Mouse (Mus musculus) neural tube, embryonic 11.5 days (tissue): Measurements from ENCODE around the gene Ogfr. TPM values are rescaled to one million over a fixed set of nuclear protein-coding genes. Genes with fewer than 3 reads are reported as not detected.

Source experiments
- ATAC-seq: fragments of 200-750 bp; cut with Nextera tagmentation; 2 replicates; pipeline ENCODE4 v1.8.0; 2017; ENCODE audit warnings: moderate number of reproducible peaks, mild to moderate bottlenecking, moderate TSS enrichment, moderate library complexity; ENCODE audit not compliant: insufficient read depth, low FRiP score, low TSS enrichment
- DNase-seq: peaks from one replicate; pipeline ENCODE4 v3.0.0-alpha.2; 2015; ENCODE audit warnings: low spot score
- H3K27ac ChIP-seq: fragments of 300-500 bp; sonication (generic); 2 replicates; pipeline ENCODE4 v1.5.1; 2014; ENCODE audit warnings: low read depth, mild to moderate bottlenecking, low read length
- H3K27me3 ChIP-seq: fragments of 300-500 bp; sonication (generic); 2 replicates; pipeline ENCODE4 v1.6.1; 2014; ENCODE audit warnings: mild to moderate bottlenecking, low read length, mixed read lengths; ENCODE audit not compliant: control insufficient read depth, insufficient read depth
- H3K36me3 ChIP-seq: fragments of 300-500 bp; sonication (generic); 2 replicates; pipeline ENCODE4 v1.6.1; 2014; ENCODE audit warnings: mild to moderate bottlenecking, low read length, moderate library complexity, mixed read lengths; ENCODE audit not compliant: control insufficient read depth, insufficient read depth
- H3K4me1 ChIP-seq: fragments of 300-500 bp; sonication (generic); 2 replicates; pipeline ENCODE4 v1.6.1; 2014; ENCODE audit warnings: low read length, mixed read lengths; ENCODE audit not compliant: control insufficient read depth, insufficient read depth
- H3K4me2 ChIP-seq: fragments of 300-500 bp; sonication (generic); 2 replicates; pipeline ENCODE4 v1.6.1; 2014; ENCODE audit warnings: low read depth, mild to moderate bottlenecking, moderate library complexity
- H3K4me3 ChIP-seq: fragments of 300-500 bp; sonication (generic); 2 replicates; pipeline ENCODE4 v1.5.1; 2014; ENCODE audit warnings: low read depth, low read length
- H3K9ac ChIP-seq: fragments of 300-500 bp; sonication (generic); 2 replicates; pipeline ENCODE4 v1.6.1; 2014; ENCODE audit warnings: mild to moderate bottlenecking, low read length
- H3K9me3 ChIP-seq: fragments of 300-500 bp; sonication (generic); 2 replicates; pipeline ENCODE4 v1.6.1; 2016; ENCODE audit warnings: low read length; ENCODE audit not compliant: control insufficient read depth
- WGBS: fragments of 180-500 bp; shearing (Covaris S2); extraction: QIAGEN DNeasy Blood & Tissue Kit; methylation state at CpG from one replicate; pipeline ENCODE4 v1.1.7; 2014; 5-methylcytosine and 5-hydroxymethylcytosine counted together
- polyA plus RNA-seq: library from polyadenylated mRNA; unstranded; fragments of >200 nt; fragmentation: Nextera tagmentation; extraction: Ambion mirVana; gene quantifications from 2 replicates; pipeline ENCODE4 v1.2.1, GENCODE M21; 2014

Gene Ogfr
- polyA plus RNA-seq, 1 experiment from 2014 or later, result 106 TPM

DNA sequence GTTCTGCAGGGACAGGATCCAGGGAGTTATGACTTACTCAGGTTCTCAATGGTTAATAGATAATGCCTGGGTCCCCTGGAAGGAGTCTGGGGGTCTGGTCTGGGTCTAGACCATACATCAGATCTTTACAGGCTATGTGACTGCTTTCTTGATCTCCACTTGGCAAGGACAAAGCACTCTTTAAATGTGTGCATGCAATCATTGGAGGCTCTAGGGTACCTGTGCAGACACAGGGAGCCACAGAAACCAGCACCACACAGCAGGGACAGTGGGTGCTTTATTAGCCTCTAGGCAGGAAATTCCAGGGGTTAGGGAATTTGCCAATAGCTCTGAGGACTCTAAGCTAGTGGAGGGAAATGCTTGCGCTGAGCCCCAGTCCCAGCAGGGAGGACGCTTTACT is 22.8 kb downstream of the Ogfr start:
- Histone ChIP-seq H3K4me1 (no peaks in the 10 kb centered on the region), H3K36me3 (no peaks in the 10 kb centered on the region), H3K4me3 (no peak overlapping the region), H3K9me3 (no peaks in the 10 kb centered on the region), H3K27me3 (no peaks in the 10 kb centered on the region), H3K9ac (no peak overlapping the region), H3K4me2 (no peak overlapping the region), H3K27ac (no peak overlapping the region)
- WGBS, result 65% methylated on average over 2 of the region's 2 CpGs
- ATAC-seq (no peak), DNase-seq (no peak)

- Histone ChIP-seq H3K4me1 (no peaks in the 10 kb centered on the region), H3K4me3 (peak overlapping the region; percentile 27), H3K27me3 (peaks cover 28% of the 10 kb centered on the region), H3K9me3 (peaks cover 7% of the 10 kb centered on the region), H3K9ac (no peak overlapping the region; the same call in 1 of the 2 replicates), H3K27ac (no peak overlapping the region), H3K36me3 (no peaks in the 10 kb centered on the region), H3K4me2 (peak overlapping the region; percentile 38)
- ATAC-seq, result no peak; the same call in 1 of the 2 replicates
- 2% methylated on average over 81 of the region's 112 CpGs for WGBS
- no peak for DNase-seq
Measured at GRCm38 (mm10) chr2:180641576-180642554, 52.8 kb downstream of the Ogfr start.

GRCm38 (mm10) chr2:180642555-180643260 is 53.7 kb downstream of the Ogfr start, which contains the start of gene Tcfl5:
Gene Tcfl5 (minus strand): TSS chr2:180642708.
- ATAC-seq, result no peak
- H3K9ac ChIP-seq, result no peak within 1 kb of the TSS; the same call in 1 of the 2 replicates
- peak within 1 kb of the TSS; percentile 27 for H3K4me3 ChIP-seq
- no peaks in the 10 kb centered on the region for H3K36me3 ChIP-seq
- peak within 1 kb of the TSS; percentile 38 for H3K4me2 ChIP-seq
- peaks cover 7% of the 10 kb centered on the region for H3K9me3 ChIP-seq
- peaks cover 28% of the 10 kb centered on the region for H3K27me3 ChIP-seq
- no peak for DNase-seq
- no peaks in the 10 kb centered on the region for H3K4me1 ChIP-seq
- 3% methylated on average over 33 of the region's 56 CpGs for WGBS
- H3K27ac ChIP-seq, result no peak within 1 kb of the TSS

- Histone ChIP-seq H3K9ac (no peak overlapping the region), H3K4me1 (no peaks in the 10 kb centered on the region), H3K9me3 (peaks cover 7% of the 10 kb centered on the region), H3K27ac (no peak overlapping the region), H3K36me3 (no peaks in the 10 kb centered on the region), H3K4me2 (no peak overlapping the region), H3K4me3 (no peak overlapping the region), H3K27me3 (peaks cover 28% of the 10 kb centered on the region)
- ATAC-seq (no peak), DNase-seq (no peak)
Measured at GRCm38 (mm10) chr2:180643626-180644025, 54.6 kb downstream of the Ogfr start.

Other genes starting within 250 kb of the Ogfr start
- gene Slco4a1, start 133.0 kb upstream of the Ogfr start, polyA plus RNA-seq, result 3.6 and 6.2 TPM in 2 replicates
- gene Ntsr1, start 89.3 kb upstream of the Ogfr start, polyA plus RNA-seq, result 0.15 and 0.69 TPM in 2 replicates
- gene Mrgbp, start 7.9 kb upstream of the Ogfr start, polyA plus RNA-seq, result 40.8 and 41.8 TPM in 2 replicates
- gene Col9a3, start 8.5 kb downstream of the Ogfr start, polyA plus RNA-seq, result 19.9 and 23.1 TPM in 2 replicates
- gene Tcfl5, start 53.5 kb downstream of the Ogfr start, polyA plus RNA-seq, result 0.30 and 0.81 TPM in 2 replicates
- 31.5 and 32.5 TPM in 2 replicates for gene Dido1, start 120.8 kb downstream of the Ogfr start, polyA plus RNA-seq
- 59.9 and 66.0 TPM in 2 replicates for gene Gid8, start 120.9 kb downstream of the Ogfr start, polyA plus RNA-seq
- gene Slc17a9, start 136.0 kb downstream of the Ogfr start, polyA plus RNA-seq, result 0.42 TPM in 2 replicates
- gene Bhlhe23, start 187.7 kb downstream of the Ogfr start, polyA plus RNA-seq, result 4.9 and 5.3 TPM in 2 replicates